Mouse (Mus musculus) heart, adult 10 weeks (tissue): ENCODE measurements around the gene Olfr577. TPM values are rescaled to one million over a fixed set of nuclear protein-coding genes. Genes with fewer than 3 reads are reported as not detected.

Experiments used
- polyA plus RNA-seq: library from polyadenylated mRNA; stranded (reverse); fragments of 350-450 nt; fragmentation: Illumina TruSeq; extraction: RNeasy Lipid Tissue Mini Kit (QIAGEN cat#74804); gene quantifications from one replicate; pipeline ENCODE4 v1.2.3, GENCODE M21; 2014; ENCODE audit warnings: low read depth, low replicate concordance

The Olfr577 gene
- not detected for polyA plus RNA-seq

GRCm38 (mm10) chr7:102975843-102976242 is at the start of gene Olfr577:
TSS of gene Olfr577 (minus strand) at chr7:102975943.

GRCm38 (mm10) chr7:102989224-102989623 is 13.5 kb upstream of the Olfr577 start, which contains the start of gene Olfr578:
TSS of gene Olfr578 (minus strand) at chr7:102989324.

GRCm38 (mm10) chr7:102962360-102962759 is 13.4 kb downstream of the Olfr577 start, which contains the start of gene Olfr576:
TSS of gene Olfr576 (plus strand) at chr7:102962660.

GRCm38 (mm10) chr7:102958593-102958992 is 17.1 kb downstream of the Olfr577 start, which contains the start of gene Olfr575:
TSS of gene Olfr575 (minus strand) at chr7:102958775.

GRCm38 (mm10) chr7:102948167-102948566 is 27.6 kb downstream of the Olfr577 start, which contains the start of gene Olfr574:
TSS of gene Olfr574 (plus strand) at chr7:102948467.

GRCm38 (mm10) chr7:102942475-102942874 is 33.3 kb downstream of the Olfr577 start, which contains the start of gene Olfr573-ps1:
TSS of gene Olfr573-ps1 (minus strand) at chr7:102942575.

GRCm38 (mm10) chr7:102924109-102924508 is 51.6 kb downstream of the Olfr577 start, which contains the start of gene Olfr572:
TSS of gene Olfr572 (plus strand) at chr7:102924409.

Other genes starting within 250 kb of the Olfr577 start
- gene Olfr559, start 248.5 kb downstream of the Olfr577 start, polyA plus RNA-seq, result not detected
- 0.39 TPM for gene Olfr560, start 216.6 kb downstream of the Olfr577 start, polyA plus RNA-seq
- gene Olfr78, start 216.5 kb downstream of the Olfr577 start, polyA plus RNA-seq, result 3.1 TPM
- gene Olfr561, start 204.7 kb downstream of the Olfr577 start, polyA plus RNA-seq, result not detected
- gene Olfr564, start 172.5 kb downstream of the Olfr577 start, polyA plus RNA-seq, result not detected
- not detected for gene Olfr566, start 117.2 kb downstream of the Olfr577 start, polyA plus RNA-seq
- not detected for gene Olfr568, start 98.8 kb downstream of the Olfr577 start, polyA plus RNA-seq
- gene Olfr569, start 85.1 kb downstream of the Olfr577 start, polyA plus RNA-seq, result not detected
- not detected for gene Olfr570, start 81.4 kb downstream of the Olfr577 start, polyA plus RNA-seq
- not detected for gene Olfr571, start 58.4 kb downstream of the Olfr577 start, polyA plus RNA-seq
- not detected for gene Olfr572, start 51.5 kb downstream of the Olfr577 start, polyA plus RNA-seq
- gene Olfr573-ps1, start 33.4 kb downstream of the Olfr577 start, polyA plus RNA-seq, result not detected
- not detected for gene Olfr574, start 27.5 kb downstream of the Olfr577 start, polyA plus RNA-seq
- not detected for gene Olfr575, start 17.2 kb downstream of the Olfr577 start, polyA plus RNA-seq
- not detected for gene Olfr576, start 13.3 kb downstream of the Olfr577 start, polyA plus RNA-seq
- not detected for gene Olfr578, start 13.4 kb upstream of the Olfr577 start, polyA plus RNA-seq
- gene Olfr582, start 62.1 kb upstream of the Olfr577 start, polyA plus RNA-seq, result not detected
- gene Olfr583, start 75.4 kb upstream of the Olfr577 start, polyA plus RNA-seq, result not detected
- not detected for gene Olfr584, start 105.9 kb upstream of the Olfr577 start, polyA plus RNA-seq
- not detected for gene Olfr585, start 121.8 kb upstream of the Olfr577 start, polyA plus RNA-seq
- not detected for gene Olfr586, start 149.7 kb upstream of the Olfr577 start, polyA plus RNA-seq
- gene Olfr588-ps1, start 164.9 kb upstream of the Olfr577 start, polyA plus RNA-seq, result not detected
- not detected for gene Olfr589, start 180.4 kb upstream of the Olfr577 start, polyA plus RNA-seq
- gene Olfr591, start 202.4 kb upstream of the Olfr577 start, polyA plus RNA-seq, result not detected
- not detected for gene Olfr592, start 208.9 kb upstream of the Olfr577 start, polyA plus RNA-seq
- not detected for gene Olfr593, start 235.9 kb upstream of the Olfr577 start, polyA plus RNA-seq
- gene Olfr594, start 241.1 kb upstream of the Olfr577 start, polyA plus RNA-seq, result not detected